Mouse (Mus musculus) Patski (cell line): ENCODE data around the gene Gm21497. TPM values are rescaled to one million over a fixed set of nuclear protein-coding genes. Genes with fewer than 3 reads are reported as not detected.
"Not testable (repeated sequence)": the region's sequence is repeated elsewhere in the genome, so short reads cannot be mapped to it uniquely, and the experiment has no call there.

ENCODE experiments used
- ATAC-seq: fragments of 100-300 bp; one replicate; pipeline ENCODE4 v1.8.0; 2021
- CTCF ChIA-PET: fragments of 350-600 bp; sonication (Branson Sonifier 250); formaldehyde crosslinking; loops from one replicate; lab custom pipeline; 2022; ENCODE audit warnings: inconsistent platforms; lab: Charles Lee
- POLR2A ChIA-PET: fragments of 350-600 bp; sonication (Branson Sonifier 250); formaldehyde crosslinking; loops from one replicate; lab custom pipeline; 2022; ENCODE audit warnings: antibody characterized with exemption, inconsistent platforms; lab: Charles Lee
- DNase-seq: peaks from one replicate; pipeline ENCODE4 v3.0.0-alpha.2; 2011; ENCODE audit warnings: low read depth, low spot score
- H3K27me3 ChIP-seq: fragments of 371-371 bp; one replicate; pipeline ENCODE4 v1.5.1; 2021
- in situ Hi-C: fragments of 300-500 bp; cut with MboI; formaldehyde crosslinking; loops from 3 replicates; pipeline ENCODE4 v1.11.1; 2018; ENCODE audit warnings: low pct_unique_long_range_greater_than_20kb, mixed read lengths
- polyA plus RNA-seq: library from polyadenylated mRNA; unstranded; gene quantifications from one replicate; pipeline ENCODE4 v1.2.3, GENCODE M21; 2021

Gene Gm21497
- polyA plus RNA-seq = not detected

DNA sequence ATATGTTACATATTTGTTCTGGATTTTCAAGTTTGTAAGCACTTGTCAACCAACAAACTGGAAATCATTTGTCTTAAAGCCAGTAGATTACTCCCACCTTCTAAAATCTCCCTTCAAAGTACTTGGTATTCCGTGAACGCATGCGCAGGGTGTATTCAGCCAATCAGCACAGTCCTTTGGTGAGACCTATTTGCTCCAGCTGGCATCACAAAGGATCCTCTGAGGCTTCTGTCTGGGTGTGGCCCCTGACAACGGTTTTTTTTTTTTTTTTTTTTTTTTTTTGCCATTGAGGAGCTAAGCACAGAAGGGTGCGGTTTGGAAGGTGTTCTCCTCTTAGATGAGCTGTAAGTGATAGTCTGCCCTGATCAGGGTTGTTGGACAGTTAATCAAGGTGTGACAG, at the start of gene Gm21497:
Gene Gm21497, plus strand, starts transcription at position 301 of the 400 bp plus-strand sequence.
- CTCF ChIA-PET, H3K27me3 ChIP-seq, ATAC-seq, DNase-seq, in situ Hi-C loops, POLR2A ChIA-PET: not testable (repeated sequence)
